Mouse (Mus musculus) CH12.LX (cell line): ENCODE data around the gene Spock3.

Experiments
- CHD1 ChIP-seq: IDR thresholded peaks from 2 replicates; pipeline ENCODE4 v1.6.1; 2012; ENCODE audit warnings: low read depth, low read length, improper control_type of control experiment, inconsistent platforms
- CHD2 ChIP-seq: IDR thresholded peaks from 2 replicates; pipeline ENCODE4 v1.6.1; 2011; ENCODE audit warnings: low read length, improper control_type of control experiment
- CTCF ChIP-seq, 2 experiments: IDR thresholded peaks in 1 of 2; conservative IDR thresholded peaks in 1 of 2; 2 replicates each; pipeline ENCODE4 v1.5.1; 2011 to 2012; ENCODE audit warnings: low read depth in 2 of 2, low read length in 2 of 2, improper control_type of control experiment in 1 of 2, inconsistent platforms in 1 of 2, mild to moderate bottlenecking in 1 of 2, moderate library complexity in 1 of 2
- EP300 ChIP-seq: IDR thresholded peaks from 2 replicates; pipeline ENCODE4 v1.6.1; 2011; ENCODE audit warnings: low read length, improper control_type of control experiment
- ETS1 ChIP-seq: conservative IDR thresholded peaks from 2 replicates; pipeline ENCODE4 v1.6.1; 2012; ENCODE audit warnings: low read depth, mild to moderate bottlenecking, inconsistent platforms, low read length, improper control_type of control experiment, moderate library complexity
- JUND ChIP-seq: conservative IDR thresholded peaks from 2 replicates; pipeline ENCODE4 v1.6.1; 2011; ENCODE audit warnings: low read depth, low read length, improper control_type of control experiment
- KAT2A ChIP-seq: IDR thresholded peaks from 2 replicates; pipeline ENCODE4 v1.6.1; 2012; ENCODE audit warnings: low read length, improper control_type of control experiment, inconsistent platforms; ENCODE audit not compliant: insufficient replicate concordance
- MAFK ChIP-seq: IDR thresholded peaks from 2 replicates; pipeline ENCODE4 v1.6.1; 2011; ENCODE audit warnings: low read length, improper control_type of control experiment; ENCODE audit not compliant: insufficient replicate concordance
- POLR2A ChIP-seq: IDR thresholded peaks from 2 replicates; pipeline ENCODE4 v1.6.1; 2011; ENCODE audit warnings: low read depth, mild to moderate bottlenecking, improper control_type of control experiment, low read length
- POLR2AphosphoS2 ChIP-seq: IDR thresholded peaks from 2 replicates; pipeline ENCODE4 v1.6.1; 2011; ENCODE audit warnings: low read depth, low read length, improper control_type of control experiment
- RAD21 ChIP-seq: IDR thresholded peaks from 2 replicates; pipeline ENCODE4 v1.6.1; 2011; ENCODE audit warnings: low read depth, mild to moderate bottlenecking, low read length, improper control_type of control experiment, moderate library complexity
- ZNF384 ChIP-seq: IDR thresholded peaks from 2 replicates; pipeline ENCODE4 v1.6.1; 2012; ENCODE audit warnings: low read depth, low read length, improper control_type of control experiment, inconsistent platforms

DNA sequence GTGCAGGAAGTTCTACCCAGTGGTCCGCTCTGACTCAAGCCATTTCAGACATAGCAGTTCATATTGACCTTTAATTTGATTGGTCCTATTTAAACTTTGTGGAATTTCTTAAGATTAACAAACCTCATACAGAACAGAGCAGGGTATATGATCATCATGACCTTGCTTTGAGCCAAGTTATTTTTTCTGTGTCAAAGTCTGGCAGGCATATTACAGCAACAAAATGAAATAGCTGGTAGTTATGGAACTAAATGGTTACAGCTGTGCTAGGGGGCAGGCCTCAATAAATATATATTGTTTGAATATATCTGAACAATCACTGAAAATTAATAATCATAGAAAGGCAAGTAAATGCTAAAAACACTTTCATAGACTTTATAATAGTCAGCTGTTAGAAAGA lies 384.6 kb downstream of the Spock3 start:
- TF ChIP-seq POLR2A (no peak), KAT2A (no peak), CTCF (conservative IDR thresholded peaks at IDR 0.05 in 1 of 2, IDR thresholded peaks at IDR 0.05 in 1 of 2; ENCODE audit: low read depth in 2 of 2, low read length in 2 of 2) (no peak), CHD2 (no peak), ETS1 (no peak), MAFK (no peak), JUND (no peak), RAD21 (no peak), CHD1 (no peak), EP300 (no peak), POLR2AphosphoS2 (no peak), ZNF384 (no peak)
